Mouse (Mus musculus) erythroblast, embryonic 14.5 days (primary cell): Measurements from ENCODE around the gene Thumpd3. TPM values are rescaled to one million over a fixed set of nuclear protein-coding genes. Genes with fewer than 3 reads are reported as not detected.
A peak's percentile ranks its signal among the peaks of the same experiment; 100 is the strongest.

Experiments
- H3K27me3 ChIP-seq: 2 replicates; pipeline ENCODE4 v1.6.1; 2012; ENCODE audit warnings: inconsistent platforms; ENCODE audit not compliant: control insufficient read depth
- H3K36me3 ChIP-seq: 2 replicates; pipeline ENCODE4 v1.6.1; 2012; ENCODE audit warnings: mild to moderate bottlenecking, inconsistent platforms; ENCODE audit not compliant: control insufficient read depth
- H3K4me1 ChIP-seq: 2 replicates; pipeline ENCODE4 v1.6.1; 2012; ENCODE audit warnings: inconsistent platforms; ENCODE audit not compliant: control insufficient read depth
- H3K4me3 ChIP-seq: replicated peaks from 2 replicates; pipeline ENCODE3; 2012; ENCODE audit warnings: moderate library complexity, mild to moderate bottlenecking, inconsistent platforms
- H3K9me3 ChIP-seq: 2 replicates; pipeline ENCODE4 v1.6.1; 2012; ENCODE audit warnings: low read length, inconsistent platforms, mixed read lengths; ENCODE audit not compliant: control insufficient read depth
- GATA1 ChIP-seq: IDR thresholded peaks from 2 replicates; pipeline ENCODE4 v1.6.1; 2012; ENCODE audit warnings: low read length, inconsistent platforms, mixed read lengths
- TAL1 ChIP-seq: IDR thresholded peaks from 3 replicates; pipeline ENCODE4 v1.6.1; 2012; ENCODE audit warnings: low read length, inconsistent platforms, mixed read lengths
- polyA plus RNA-seq: library from polyadenylated mRNA; stranded (reverse); fragments of >175 nt; gene quantifications from 2 replicates; pipeline ENCODE4 v1.2.3, GENCODE M21; 2012

Gene Thumpd3
- 0.25 and 0.34 TPM in 2 replicates for polyA plus RNA-seq

GRCm38 (mm10) chr6:113046041-113046975 lies at the start of gene Thumpd3:
TSS of gene Thumpd3 (plus strand) at chr6:113046225.
- TF ChIP-seq TAL1 = no peak
- no peak for TF ChIP-seq GATA1
- Histone ChIP-seq H3K4me1 (peaks cover 67% of the 10 kb centered on the region), H3K27me3 (no peaks in the 10 kb centered on the region), H3K9me3 (no peaks in the 10 kb centered on the region), H3K4me3 (peak within 1 kb of the TSS; percentile 70), H3K36me3 (peaks cover 30% of the 10 kb centered on the region)

- Histone ChIP-seq H3K4me1 (no peaks in the 10 kb centered on the region), H3K36me3 (no peaks in the 10 kb centered on the region), H3K27me3 (no peaks in the 10 kb centered on the region), H3K4me3 (no peak overlapping the region), H3K9me3 (no peaks in the 10 kb centered on the region)
- TF ChIP-seq GATA1 (no peak), TAL1 (no peak)
Measured at GRCm38 (mm10) chr6:112999199-112999598, 46.8 kb upstream of the Thumpd3 start.

- no peaks in the 10 kb centered on the region for H3K27me3 ChIP-seq
Measured at GRCm38 (mm10) chr6:113000666-113001287, 45.2 kb upstream of the Thumpd3 start.

GRCm38 (mm10) chr6:113001719-113002118 lies 44.3 kb upstream of the Thumpd3 start:
- Histone ChIP-seq H3K27me3 (no peaks in the 10 kb centered on the region), H3K36me3 (no peaks in the 10 kb centered on the region), H3K4me3 (no peak overlapping the region), H3K9me3 (no peaks in the 10 kb centered on the region), H3K4me1 (no peaks in the 10 kb centered on the region)
- TF ChIP-seq GATA1 (no peak), TAL1 (no peak)

More at GRCm38 (mm10) chr6:113000666-113001287, 45.2 kb upstream of the Thumpd3 start:
- H3K9me3 ChIP-seq = no peaks in the 10 kb centered on the region
- no peaks in the 10 kb centered on the region for H3K4me1 ChIP-seq
- no peak for TF ChIP-seq TAL1
- TF ChIP-seq GATA1 = no peak
- no peaks in the 10 kb centered on the region for H3K36me3 ChIP-seq
- no peak overlapping the region for H3K4me3 ChIP-seq

GRCm38 (mm10) chr6:113003313-113004111 lies 42.5 kb upstream of the Thumpd3 start:
- Histone ChIP-seq H3K4me3 (no peak overlapping the region), H3K9me3 (no peaks in the 10 kb centered on the region), H3K27me3 (no peaks in the 10 kb centered on the region), H3K4me1 (no peaks in the 10 kb centered on the region), H3K36me3 (no peaks in the 10 kb centered on the region)
- no peak for TF ChIP-seq TAL1

GRCm38 (mm10) chr6:113006833-113007232 lies 39.2 kb upstream of the Thumpd3 start:
- H3K9me3 ChIP-seq = no peaks in the 10 kb centered on the region
- H3K4me1 ChIP-seq = no peaks in the 10 kb centered on the region
- TF ChIP-seq GATA1 = no peak
- no peak for TF ChIP-seq TAL1
- no peaks in the 10 kb centered on the region for H3K27me3 ChIP-seq
- no peak overlapping the region for H3K4me3 ChIP-seq
- no peaks in the 10 kb centered on the region for H3K36me3 ChIP-seq

GRCm38 (mm10) chr6:113011886-113012285 lies 34.1 kb upstream of the Thumpd3 start:
- no peaks in the 10 kb centered on the region for H3K9me3 ChIP-seq
- H3K27me3 ChIP-seq = no peaks in the 10 kb centered on the region
- no peak for TF ChIP-seq TAL1
- TF ChIP-seq GATA1 = no peak

GRCm38 (mm10) chr6:113012495-113012941 lies 33.5 kb upstream of the Thumpd3 start:
- H3K4me1 ChIP-seq = no peaks in the 10 kb centered on the region
- no peaks in the 10 kb centered on the region for H3K9me3 ChIP-seq
- no peaks in the 10 kb centered on the region for H3K36me3 ChIP-seq
- H3K4me3 ChIP-seq = no peak overlapping the region
- no peaks in the 10 kb centered on the region for H3K27me3 ChIP-seq
- TF ChIP-seq GATA1 = no peak
- TF ChIP-seq TAL1 = no peak

More at GRCm38 (mm10) chr6:113011886-113012285, 34.1 kb upstream of the Thumpd3 start:
- no peak overlapping the region for H3K4me3 ChIP-seq
- H3K36me3 ChIP-seq = no peaks in the 10 kb centered on the region
- no peaks in the 10 kb centered on the region for H3K4me1 ChIP-seq
